Mouse (Mus musculus): ENCODE measurements around the gene Kat6b. TPM values are rescaled to one million over a fixed set of nuclear protein-coding genes. Genes with fewer than 3 reads are reported as not detected.

The Kat6b gene
- 1.0 and 2.7 TPM in 2 replicates for polyA plus RNA-seq (2012; ENCODE audit: low replicate concordance)

DNA sequence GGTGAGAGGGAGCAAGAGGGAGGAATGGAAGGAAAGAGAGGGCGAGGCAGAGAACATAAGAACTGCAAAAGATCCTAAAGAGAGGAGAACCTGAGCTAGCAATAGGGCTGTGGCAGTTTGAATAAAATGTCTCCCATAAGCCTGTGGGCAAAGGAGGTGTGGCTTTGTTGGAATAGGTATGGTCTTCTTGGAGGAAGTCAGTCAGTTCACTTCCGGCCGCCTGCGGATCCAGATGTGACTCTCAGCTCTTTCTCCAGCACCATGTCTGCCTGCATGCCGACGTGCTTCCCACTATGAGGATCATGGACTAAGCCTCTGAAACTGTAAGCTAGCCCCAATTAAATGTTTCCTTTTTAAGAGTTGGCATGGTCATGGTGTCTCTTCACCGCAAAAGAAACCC, at the start of gene Kat6b:
TSS of gene Kat6b (plus strand) at position 204 of the 400 bp plus-strand sequence.

DNA sequence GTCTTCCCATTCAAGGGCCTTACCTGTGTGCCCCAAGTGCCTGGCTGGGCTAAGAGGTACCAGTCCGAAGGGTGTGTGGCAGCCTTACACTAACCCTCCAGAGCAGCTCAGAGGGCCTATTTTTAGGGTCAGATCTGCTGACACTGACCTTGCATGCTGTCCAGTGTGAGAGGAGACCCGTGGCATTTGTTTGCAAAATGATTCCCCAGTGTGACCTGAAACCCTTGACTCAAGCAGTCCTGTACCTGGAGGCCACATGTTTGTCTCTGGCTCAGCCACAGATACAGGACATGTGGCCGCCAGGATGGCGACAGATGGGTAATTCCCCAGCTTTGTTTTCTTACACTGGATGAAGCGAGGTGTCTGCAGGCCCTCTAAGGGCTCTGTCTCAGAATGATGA, 233.3 kb downstream of the Kat6b start, which contains the start of gene Dupd1:
TSS of gene Dupd1 (minus strand) at position 91 of the 400 bp plus-strand sequence.

Other genes with a start within 250 kb of the Kat6b start
- not detected in 2 replicates for gene Dupd1, start 233.1 kb downstream of the Kat6b start, polyA plus RNA-seq (2012; ENCODE audit: low replicate concordance)